Mouse (Mus musculus) forelimb bud, embryonic 11.5 days (tissue): ENCODE measurements at regions not wholly inside any gene's neighbourhood (a gene's known extent, or its start where the extent isn't known, plus 50 kb on each side); places are given as distances from the start of the nearest gene placed in this dataset.
"Not testable (repeated sequence)": the region's sequence is repeated elsewhere in the genome, so short reads cannot be mapped to it uniquely, and the experiment has no call there.

Source experiments
- DNase-seq: peaks from one replicate; pipeline ENCODE4 v3.0.0-alpha.2; 2012; ENCODE audit warnings: low read depth, low spot score

- DNase-seq = no peak
Measured at GRCm38 (mm10) chr1:137226479-137227097, 266.3 kb upstream of the Nr5a2 start.

- peak; percentile 69 for DNase-seq
Measured at GRCm38 (mm10) chr1:137225418-137225817, 265.2 kb upstream of the Nr5a2 start.

GRCm38 (mm10) chr1:137223052-137223451 is 262.8 kb upstream of the Nr5a2 start:
- no peak for DNase-seq

- peak; percentile 51 for DNase-seq
Measured at GRCm38 (mm10) chr1:137221087-137222057, 261.1 kb upstream of the Nr5a2 start.

- no peak for DNase-seq
Measured at GRCm38 (mm10) chr1:137220226-137220625, 260.0 kb upstream of the Nr5a2 start.

GRCm38 (mm10) chr1:137218611-137219010 is 258.4 kb upstream of the Nr5a2 start:
- peak; percentile 48 for DNase-seq

- no peak for DNase-seq
Measured at GRCm38 (mm10) chr1:137218096-137218495, 257.8 kb upstream of the Nr5a2 start.

- DNase-seq = no peak
Measured at GRCm38 (mm10) chr1:137217206-137217605, 257.0 kb upstream of the Nr5a2 start.

GRCm38 (mm10) chr1:137214328-137214727 is 254.1 kb upstream of the Nr5a2 start:
- not testable (repeated sequence) for DNase-seq

GRCm38 (mm10) chr1:137213717-137214116 is 253.5 kb upstream of the Nr5a2 start:
- DNase-seq = no peak

GRCm38 (mm10) chr1:137212856-137213255 is 252.6 kb upstream of the Nr5a2 start:
- DNase-seq = no peak

GRCm38 (mm10) chr1:137204371-137204770 is 244.1 kb upstream of the Nr5a2 start:
- DNase-seq = no peak

GRCm38 (mm10) chr1:137203512-137203911 is 243.3 kb upstream of the Nr5a2 start:
- DNase-seq = no peak

- no peak for DNase-seq
Measured at GRCm38 (mm10) chr1:137200931-137201330, 240.7 kb upstream of the Nr5a2 start.

GRCm38 (mm10) chr1:137195962-137196361 is 235.7 kb upstream of the Nr5a2 start:
- no peak for DNase-seq

GRCm38 (mm10) chr1:137195065-137195620 is 234.9 kb upstream of the Nr5a2 start:
- no peak for DNase-seq

GRCm38 (mm10) chr1:137178231-137178630 is 218.0 kb upstream of the Nr5a2 start:
- no peak for DNase-seq

GRCm38 (mm10) chr1:137176696-137177095 is 216.4 kb upstream of the Nr5a2 start:
- no peak for DNase-seq

GRCm38 (mm10) chr1:137174081-137174480 is 213.8 kb upstream of the Nr5a2 start:
- no peak for DNase-seq

GRCm38 (mm10) chr1:137172128-137172527 is 211.9 kb upstream of the Nr5a2 start:
- DNase-seq = no peak

- no peak for DNase-seq
Measured at GRCm38 (mm10) chr1:137171451-137171850, 211.2 kb upstream of the Nr5a2 start.

GRCm38 (mm10) chr1:137147891-137148290 is 187.6 kb upstream of the Nr5a2 start:
- no peak for DNase-seq
